In genomic region chr11:17166627-17167026, GRCm38 (mm10) we compare ENCODE assay signal across 1 mouse cellular context.
TF ChIP-seq lines count a peak whose summit lies in the region.

No protein-coding gene starts in this region.

TF ChIP-seq in CH12.LX, 34 proteins besides CTCF, POLR2A, EP300 and RAD21 (continued from another document):
- TF ChIP-seq HCFC1 (IDR thresholded peaks at IDR 0.05; ENCODE audit: low read depth, low read length) (no peak), IRF4 (IDR thresholded peaks at IDR 0.05; ENCODE audit: low read depth, low read length) (peak; percentile 48; the same call in 1 of the 2 replicates), MYC (IDR thresholded peaks at IDR 0.05; ENCODE audit: low read depth, low read length) (peak; percentile 59), BHLHE40 (IDR thresholded peaks at IDR 0.05; ENCODE audit: low read depth, low read length) (0 out of 2 replicates have a peak, but pooled peaks have one; percentile 8), KAT2A (IDR thresholded peaks at IDR 0.05; ENCODE audit: insufficient replicate concordance, low read length) (no peak), ELF1 (IDR thresholded peaks at IDR 0.05; ENCODE audit: low read depth, low read length) (no peak), POLR2AphosphoS2 (IDR thresholded peaks at IDR 0.05; ENCODE audit: low read depth, low read length) (no peak), MAZ (IDR thresholded peaks at IDR 0.05; ENCODE audit: low read depth, low read length) (0 out of 2 replicates have a peak, but pooled peaks have one; percentile 0), ETS1 (conservative IDR thresholded peaks at IDR 0.05; ENCODE audit: low read depth, low read length) (no peak), SMC3 (IDR thresholded peaks at IDR 0.05; ENCODE audit: low read depth, low read length) (no peak)
